Mouse (Mus musculus) CD4-positive naive resting alpha-beta T cell, adult 76 days (primary cell): ENCODE measurements around the gene Mpzl2. TPM values are rescaled to one million over a fixed set of nuclear protein-coding genes. Genes with fewer than 3 reads are reported as not detected.

Experiments used
- total RNA-seq: library from RNA; stranded (reverse); gene quantifications from one replicate; pipeline ENCODE4 v1.2.4, GENCODE M21; 2023

Gene Mpzl2
- total RNA-seq: 0.26 TPM

GRCm38 (mm10) chr9:45039499-45039898, at the start of gene Mpzl2:
Gene Mpzl2 (plus strand): TSS chr9:45039799.

DNA sequence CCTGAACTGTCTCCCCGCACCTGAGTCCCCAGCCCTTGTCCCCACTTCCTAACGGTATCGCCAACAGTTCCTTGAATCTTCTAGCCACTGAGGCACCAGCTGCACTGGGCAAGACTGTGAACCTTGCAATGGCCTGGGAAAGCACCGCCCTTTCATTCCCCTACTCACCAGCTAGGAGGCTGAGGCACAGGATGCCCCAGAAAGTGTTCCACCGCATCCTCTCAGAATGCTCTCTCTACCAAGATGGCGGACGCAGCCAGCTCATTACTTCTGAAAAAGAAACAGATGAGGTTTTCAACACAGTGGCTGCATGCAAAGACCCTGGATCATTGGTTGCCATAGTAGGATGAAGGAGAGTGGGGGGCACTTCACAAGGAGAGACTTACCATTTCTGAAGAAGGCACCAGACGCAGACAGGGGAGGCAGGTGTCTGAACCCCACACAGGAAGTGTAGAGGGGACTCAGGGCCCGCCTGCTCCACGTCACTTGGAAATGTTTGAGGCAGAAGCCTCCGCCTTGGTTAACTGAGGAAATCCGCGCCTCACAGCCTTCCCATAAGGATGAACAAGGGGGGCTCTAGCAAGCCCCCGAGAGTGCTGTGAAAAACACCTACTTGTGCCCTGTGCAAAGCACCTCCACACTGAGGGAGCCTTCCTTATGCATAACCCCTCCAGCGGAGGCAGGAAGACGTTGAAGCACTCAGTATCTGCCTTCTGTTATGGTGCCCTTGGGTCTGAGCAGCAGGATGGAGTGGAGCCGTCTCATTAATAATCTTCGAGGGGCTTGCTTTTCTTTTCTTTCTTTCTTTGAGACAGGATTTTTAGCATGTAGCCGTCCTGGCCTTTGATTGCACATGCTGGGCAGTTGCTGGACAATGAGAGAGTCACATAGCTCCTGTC, 30.2 kb upstream of the Mpzl2 start, which contains the start of gene Cd3e:
Cd3e (minus strand) TSS at position 448 of the 899 bp plus-strand sequence.

DNA sequence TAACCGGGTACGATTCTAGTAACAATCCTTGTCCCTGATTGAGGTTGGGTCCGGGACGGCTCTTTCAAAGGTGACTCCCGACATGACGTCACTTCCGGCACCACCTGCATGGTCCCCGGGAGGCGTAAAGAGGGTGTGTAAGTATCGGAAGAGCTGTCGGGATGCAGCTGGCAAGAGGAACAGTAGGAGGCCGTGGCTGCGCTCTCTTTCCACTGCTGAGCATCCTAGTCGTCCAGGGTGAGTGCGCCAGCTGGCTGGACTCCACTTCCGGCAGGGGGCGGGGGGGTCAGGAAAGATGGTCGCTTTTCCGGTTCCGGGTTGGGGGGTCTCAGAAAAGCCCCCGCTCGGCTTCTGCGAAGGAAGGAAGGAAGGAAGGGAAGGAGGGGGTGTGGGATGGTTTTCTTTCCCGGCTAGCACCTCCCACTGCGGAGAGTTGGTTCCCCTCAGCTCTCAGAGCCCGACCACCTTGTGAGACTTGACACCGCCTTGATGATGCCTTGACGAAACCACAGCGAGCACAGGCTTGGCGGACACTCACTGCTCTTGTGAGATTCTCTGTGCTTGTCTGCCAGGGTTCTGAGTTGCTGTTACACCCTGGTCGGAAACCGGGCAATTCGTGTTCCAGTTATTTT, 15.6 kb downstream of the Mpzl2 start, which contains the start of gene Mpzl3:
Mpzl3 (plus strand) TSS at position 105 of the 632 bp plus-strand sequence.

DNA sequence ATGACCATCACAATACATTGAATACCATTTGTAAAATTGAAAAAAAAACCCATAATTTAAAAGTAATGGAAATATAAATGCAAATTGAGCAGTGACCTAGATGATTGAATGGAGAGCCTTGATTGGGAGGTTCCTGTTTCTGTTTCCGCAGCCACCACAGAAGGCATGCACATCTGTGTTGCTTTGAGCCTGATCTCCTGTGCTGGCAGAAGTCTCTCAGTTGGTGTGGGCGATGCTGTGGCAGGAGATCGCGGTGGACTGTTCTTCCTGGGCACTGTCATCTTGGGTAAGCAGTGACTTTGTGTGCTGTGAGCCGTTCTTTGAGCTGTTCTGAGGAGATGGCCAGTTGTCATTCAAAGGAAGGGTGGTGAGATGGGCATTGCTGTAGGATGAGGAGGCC, 39.4 kb downstream of the Mpzl2 start, which contains the start of gene Jaml:
Jaml (plus strand) TSS at position 173 of the 400 bp plus-strand sequence.

Other genes starting within 250 kb of the Mpzl2 start
- 1.6 TPM for gene Tmem25, start 240.5 kb upstream of the Mpzl2 start, total RNA-seq
- gene Ttc36, start 236.7 kb upstream of the Mpzl2 start, total RNA-seq: 2.9 TPM
- 152 TPM for gene Kmt2a, start 158.5 kb upstream of the Mpzl2 start, total RNA-seq
- 136 TPM for gene Atp5l, start 119.1 kb upstream of the Mpzl2 start, total RNA-seq
- gene Ube4a, start 74.2 kb upstream of the Mpzl2 start, total RNA-seq: 94.2 TPM
- gene Cd3g, start 59.4 kb upstream of the Mpzl2 start, total RNA-seq: 393 TPM
- gene Cd3d, start 58.0 kb upstream of the Mpzl2 start, total RNA-seq: 357 TPM
- gene Cd3e, start 30.2 kb upstream of the Mpzl2 start, total RNA-seq: 690 TPM
- gene Mpzl3, start 15.4 kb downstream of the Mpzl2 start, total RNA-seq: 19.8 TPM
- gene Jaml, start 39.4 kb downstream of the Mpzl2 start, total RNA-seq: 6.9 TPM
- 0.15 TPM for gene Scn2b, start 78.0 kb downstream of the Mpzl2 start, total RNA-seq
- not detected for gene Scn4b, start 98.6 kb downstream of the Mpzl2 start, total RNA-seq
- not detected for gene BC049352, start 142.2 kb downstream of the Mpzl2 start, total RNA-seq
- gene Tmprss4, start 164.3 kb downstream of the Mpzl2 start, total RNA-seq: not detected
- gene Il10ra, start 229.3 kb downstream of the Mpzl2 start, total RNA-seq: 25.2 TPM